Mouse (Mus musculus) heart, postnatal 0 days (tissue): ENCODE measurements around the gene Eif4a1. TPM values are rescaled to one million over a fixed set of nuclear protein-coding genes. Genes with fewer than 3 reads are reported as not detected.

ENCODE experiments used
- ATAC-seq: fragments of 200-750 bp; cut with Nextera tagmentation; 2 replicates; pipeline ENCODE4 v1.8.0; 2017; ENCODE audit warnings: low read depth, moderate number of reproducible peaks, moderate library complexity; ENCODE audit not compliant: insufficient read depth
- DNase-seq: peaks from one replicate; pipeline ENCODE4 v3.0.0-alpha.2; 2016; ENCODE audit warnings: low spot score
- H3K27ac ChIP-seq: fragments of 300-500 bp; sonication (generic); 2 replicates; pipeline ENCODE4 v1.5.1; 2014; ENCODE audit warnings: low read depth, mild to moderate bottlenecking
- H3K27me3 ChIP-seq: fragments of 300-500 bp; sonication (generic); 2 replicates; pipeline ENCODE4 v1.6.1; 2014; ENCODE audit warnings: low read length, mixed read lengths; ENCODE audit not compliant: control insufficient read depth, insufficient read depth
- H3K36me3 ChIP-seq: fragments of 300-500 bp; sonication (generic); replicated peaks from 2 replicates; pipeline ENCODE4 v1.6.1; 2014; ENCODE audit warnings: low read length, mixed read lengths; ENCODE audit not compliant: control insufficient read depth, insufficient read depth
- H3K4me1 ChIP-seq: fragments of 300-500 bp; sonication (generic); 2 replicates; pipeline ENCODE4 v1.6.1; 2014; ENCODE audit warnings: antibody characterized with exemption; ENCODE audit not compliant: control insufficient read depth, insufficient read depth
- H3K4me2 ChIP-seq: fragments of 300-500 bp; sonication (generic); 2 replicates; pipeline ENCODE4 v1.6.1; 2014; ENCODE audit warnings: low read depth, mild to moderate bottlenecking, low read length, moderate library complexity
- H3K4me3 ChIP-seq: fragments of 300-500 bp; sonication (generic); 2 replicates; pipeline ENCODE4 v1.5.1; 2014; ENCODE audit warnings: low read depth, low read length
- H3K9ac ChIP-seq: fragments of 300-500 bp; sonication (generic); replicated peaks from 2 replicates; pipeline ENCODE4 v1.6.1; 2014; ENCODE audit warnings: low read depth, low read length, mixed read lengths
- H3K9me3 ChIP-seq: fragments of 300-500 bp; sonication (generic); replicated peaks from 2 replicates; pipeline ENCODE4 v1.6.1; 2016; ENCODE audit warnings: low read length; ENCODE audit not compliant: control insufficient read depth
- CTCF ChIP-seq: IDR thresholded peaks from 2 replicates; pipeline ENCODE4 v1.5.1; 2016; ENCODE audit warnings: antibody characterized with exemption, control low read depth, low read depth
- EP300 ChIP-seq: IDR thresholded peaks from 2 replicates; pipeline ENCODE4 v1.6.1; 2016; ENCODE audit warnings: antibody characterized with exemption, low read depth
- WGBS: fragments of 180-500 bp; shearing (Covaris S2); extraction: QIAGEN DNeasy Blood & Tissue Kit; methylation state at CpG from one replicate; pipeline ENCODE4 v1.1.7; 2014; 5-methylcytosine and 5-hydroxymethylcytosine counted together
- polyA plus RNA-seq: library from polyadenylated mRNA; unstranded; fragments of >200 nt; fragmentation: Nextera tagmentation; extraction: Ambion mirVana; gene quantifications from 2 replicates; pipeline ENCODE4 v1.2.1, GENCODE M21; 2015
- total RNA-seq: library from RNA; depleted of rRNA; stranded (reverse); fragments of >200 nt; gene quantifications from 2 replicates; pipeline ENCODE4 v1.2.3, GENCODE M21; 2014; ENCODE audit warnings: low replicate concordance

The Eif4a1 gene
- total and polyA plus RNA-seq, 2 experiments from 2014 or later = 289 to 573 TPM

DNA sequence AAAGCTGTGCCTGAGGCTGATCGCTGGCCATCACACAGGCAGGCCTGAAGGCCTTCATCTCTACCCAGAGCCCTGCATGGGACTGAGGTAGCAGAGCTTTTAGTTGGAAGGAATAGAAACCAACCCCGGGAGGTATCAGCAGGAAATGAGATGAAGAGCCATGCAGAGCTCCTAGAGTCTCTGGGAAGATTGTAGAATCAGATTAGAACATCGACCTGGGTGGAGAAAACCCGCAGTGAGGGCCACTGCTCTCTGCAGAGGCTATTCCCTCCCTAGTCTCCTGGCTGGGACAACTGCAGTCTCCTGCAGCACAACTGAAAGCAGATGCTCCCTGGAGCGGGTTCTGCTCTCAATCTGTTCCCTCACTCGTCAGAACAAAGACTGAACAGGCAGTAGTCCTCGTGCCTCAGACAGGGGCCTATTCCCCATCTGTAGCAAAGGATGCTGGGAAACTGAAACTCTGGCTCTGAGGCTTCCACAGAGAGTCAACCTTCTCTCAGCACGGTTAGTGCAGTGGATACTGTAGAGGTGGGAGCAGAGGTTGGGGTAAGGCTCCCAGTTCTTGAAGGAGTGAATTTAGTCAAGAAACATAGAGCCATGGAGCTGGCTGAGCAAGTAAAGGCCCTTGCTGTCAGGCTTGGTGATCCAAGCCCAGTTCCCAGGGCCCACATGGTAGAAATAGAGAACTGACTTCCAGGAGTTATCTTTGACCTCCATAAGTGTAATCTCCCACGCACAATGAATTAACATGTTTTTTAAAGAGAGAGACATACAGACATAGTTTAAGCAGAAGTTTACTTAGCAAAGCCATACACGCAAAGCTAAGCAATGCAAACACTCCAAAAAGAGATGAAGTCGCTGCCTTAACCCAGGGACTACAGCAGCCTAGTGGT, 37.6 kb upstream of the Eif4a1 start:
- 40% methylated on average over 11 of the region's 11 CpGs for WGBS
- ATAC-seq = no peak
- no peak overlapping the region for H3K9ac ChIP-seq
- no peak overlapping the region for H3K4me2 ChIP-seq
- DNase-seq = no peak
- TF ChIP-seq EP300 (no peak), CTCF (no peak)
- H3K4me1 ChIP-seq = peaks cover 11% of the 10 kb centered on the region; the same call in 1 of the 2 replicates
- no peak overlapping the region for H3K4me3 ChIP-seq
- H3K27me3 ChIP-seq = no peaks in the 10 kb centered on the region
- H3K9me3 ChIP-seq = no peaks in the 10 kb centered on the region
- no peaks in the 10 kb centered on the region for H3K36me3 ChIP-seq
- no peak overlapping the region for H3K27ac ChIP-seq

DNA sequence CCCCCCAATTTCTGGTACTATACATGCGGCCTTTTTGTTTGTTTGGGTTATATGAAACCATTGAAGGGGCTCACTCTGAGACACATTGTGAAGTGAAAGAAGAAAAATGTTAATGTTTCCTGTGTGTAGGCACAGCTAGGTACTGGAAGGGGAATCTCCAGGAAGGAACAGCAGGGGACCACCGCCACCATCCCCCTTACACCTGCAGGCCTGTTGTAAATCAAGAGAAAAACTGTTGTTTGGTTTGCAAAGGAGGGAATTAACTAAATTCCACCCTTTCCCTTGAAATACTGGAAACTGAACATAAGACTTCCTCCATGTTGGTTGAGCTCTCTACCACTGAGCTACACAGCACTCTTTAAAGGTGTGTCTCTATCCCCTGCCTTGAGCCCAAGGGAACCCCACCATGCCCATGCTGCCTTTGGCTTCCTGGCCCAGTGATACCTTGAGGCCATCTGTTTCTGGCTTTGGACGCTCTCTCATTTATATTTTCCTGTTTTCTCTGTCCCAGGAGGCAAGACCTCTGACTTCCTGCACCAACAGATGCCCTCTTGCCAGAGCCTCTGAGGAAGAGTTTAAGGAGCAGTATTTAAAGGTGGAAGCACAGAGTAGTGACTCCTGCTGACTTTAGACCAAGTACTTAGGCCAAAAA, 36.5 kb upstream of the Eif4a1 start:
- Histone ChIP-seq H3K4me2 (no peak overlapping the region), H3K9ac (no peak overlapping the region), H3K27me3 (no peaks in the 10 kb centered on the region), H3K27ac (no peak overlapping the region), H3K4me1 (peaks cover 11% of the 10 kb centered on the region; the same call in 1 of the 2 replicates), H3K36me3 (no peaks in the 10 kb centered on the region), H3K9me3 (no peaks in the 10 kb centered on the region), H3K4me3 (no peak overlapping the region)
- WGBS = 74% methylated on average over 3 of the region's 3 CpGs
- DNase-seq (no peak), ATAC-seq (no peak)
- TF ChIP-seq EP300 (no peak), CTCF (no peak)

DNA sequence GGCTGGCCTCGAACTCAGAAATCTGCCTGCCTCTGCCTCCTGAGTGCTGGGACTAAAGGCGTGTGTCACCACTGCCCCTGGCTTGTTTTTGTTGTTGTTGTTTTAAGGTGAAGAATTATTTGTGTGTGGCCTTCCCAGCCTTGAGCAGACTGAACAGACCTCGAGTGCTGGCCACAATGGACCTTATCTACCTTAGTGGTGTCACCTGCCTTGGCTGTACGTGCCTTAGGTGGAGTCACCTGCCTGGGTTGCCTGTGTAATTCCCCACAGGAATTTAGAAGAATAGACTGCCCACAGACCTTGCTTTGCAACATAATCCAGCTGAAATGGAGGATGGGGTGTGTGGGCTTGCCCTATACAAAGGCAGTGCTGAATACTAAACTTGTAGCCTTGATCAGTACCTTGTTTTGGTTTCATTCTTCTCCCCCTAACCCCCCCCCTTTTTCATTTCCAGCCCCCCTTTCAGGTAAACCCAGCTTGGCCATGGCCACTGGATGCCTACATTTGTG, 35.7 kb upstream of the Eif4a1 start:
- Histone ChIP-seq H3K4me2 (no peak overlapping the region), H3K4me3 (no peak overlapping the region), H3K36me3 (no peaks in the 10 kb centered on the region), H3K9ac (no peak overlapping the region), H3K4me1 (peaks cover 11% of the 10 kb centered on the region; the same call in 1 of the 2 replicates), H3K27ac (no peak overlapping the region), H3K9me3 (no peaks in the 10 kb centered on the region), H3K27me3 (no peaks in the 10 kb centered on the region)
- no peak for TF ChIP-seq EP300
- TF ChIP-seq CTCF = no peak
- 91% methylated on average over 4 of the region's 4 CpGs for WGBS
- no peak for DNase-seq
- ATAC-seq = no peak

DNA sequence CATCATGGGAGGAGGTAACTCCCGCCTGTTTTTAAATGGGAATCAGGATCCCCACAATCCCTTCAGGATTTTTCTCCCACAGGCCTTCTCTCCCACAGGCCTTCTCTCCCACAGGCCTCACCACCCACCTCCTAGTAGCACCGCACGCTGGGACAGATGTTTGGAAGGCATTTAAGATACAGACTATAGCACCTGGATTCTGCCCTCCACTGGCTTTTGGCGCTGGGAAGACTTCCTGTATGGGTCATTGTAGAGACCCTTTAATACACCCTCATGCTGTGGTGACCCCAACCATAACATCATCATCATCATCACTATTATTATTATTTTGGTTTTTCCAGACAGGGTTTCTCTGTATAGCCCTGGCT, 35.2 kb upstream of the Eif4a1 start:
- no peak for TF ChIP-seq EP300
- no peak for TF ChIP-seq CTCF
- 86% methylated on average over 4 of the region's 4 CpGs for whole genome bisulfite sequencing
- H3K9me3 ChIP-seq = no peaks in the 10 kb centered on the region
- ATAC-seq (no peak), DNase-seq (no peak)
- no peak overlapping the region for H3K4me2 ChIP-seq
- no peak overlapping the region for H3K27ac ChIP-seq
- peaks cover 11% of the 10 kb centered on the region; the same call in 1 of the 2 replicates for H3K4me1 ChIP-seq
- H3K36me3 ChIP-seq = no peaks in the 10 kb centered on the region
- no peak overlapping the region for H3K4me3 ChIP-seq
- H3K27me3 ChIP-seq = no peaks in the 10 kb centered on the region
- H3K9ac ChIP-seq = no peak overlapping the region

DNA sequence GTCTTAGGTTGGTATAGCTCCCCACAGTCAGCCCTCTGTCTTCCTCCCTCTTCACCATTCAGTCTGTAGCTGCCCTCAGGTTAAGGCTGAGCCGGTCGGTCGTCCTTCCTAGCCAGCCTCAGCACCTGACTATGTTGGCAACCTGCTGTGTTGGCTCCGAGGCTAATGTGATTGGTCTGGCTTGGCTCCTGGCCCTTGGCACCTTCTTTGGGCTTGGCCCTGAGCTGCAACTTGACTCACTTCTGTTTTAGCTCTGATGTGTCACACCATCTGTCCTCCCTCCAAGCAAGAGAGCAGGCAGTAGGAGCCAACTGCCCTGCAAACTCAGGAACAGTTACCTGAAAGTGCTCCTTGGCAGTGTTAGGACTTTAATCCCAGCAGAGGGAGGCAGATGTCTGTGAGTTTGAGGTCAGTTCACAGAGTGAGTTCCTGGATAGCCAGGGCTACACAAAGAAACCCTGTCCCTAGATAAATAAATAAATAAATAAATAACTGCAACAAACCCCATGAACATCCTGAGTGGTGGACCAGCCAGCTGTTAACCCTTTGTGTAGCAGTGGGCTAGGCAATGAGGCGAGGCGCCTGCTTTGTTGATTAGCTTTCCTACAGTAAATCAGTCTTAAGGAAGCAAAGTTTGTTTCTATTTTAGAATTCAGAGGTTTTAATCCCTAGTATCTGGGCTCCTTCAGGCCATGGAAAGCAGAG, 34.7 kb upstream of the Eif4a1 start:
- peaks cover 11% of the 10 kb centered on the region; the same call in 1 of the 2 replicates for H3K4me1 ChIP-seq
- no peak overlapping the region; the same call in 1 of the 2 replicates for H3K9ac ChIP-seq
- peak overlapping the region; percentile 50 for H3K27ac ChIP-seq
- H3K36me3 ChIP-seq = no peaks in the 10 kb centered on the region
- no peak overlapping the region for H3K4me3 ChIP-seq
- DNase-seq (peak; percentile 58), ATAC-seq (peak; percentile 88)
- H3K4me2 ChIP-seq = no peak overlapping the region
- no peak for TF ChIP-seq EP300
- TF ChIP-seq CTCF = no peak
- WGBS = 38% methylated on average over 6 of the region's 6 CpGs
- no peaks in the 10 kb centered on the region for H3K9me3 ChIP-seq
- no peaks in the 10 kb centered on the region for H3K27me3 ChIP-seq
